Mouse (Mus musculus): ENCODE results near the gene Urad.

Urad gene

DNA sequence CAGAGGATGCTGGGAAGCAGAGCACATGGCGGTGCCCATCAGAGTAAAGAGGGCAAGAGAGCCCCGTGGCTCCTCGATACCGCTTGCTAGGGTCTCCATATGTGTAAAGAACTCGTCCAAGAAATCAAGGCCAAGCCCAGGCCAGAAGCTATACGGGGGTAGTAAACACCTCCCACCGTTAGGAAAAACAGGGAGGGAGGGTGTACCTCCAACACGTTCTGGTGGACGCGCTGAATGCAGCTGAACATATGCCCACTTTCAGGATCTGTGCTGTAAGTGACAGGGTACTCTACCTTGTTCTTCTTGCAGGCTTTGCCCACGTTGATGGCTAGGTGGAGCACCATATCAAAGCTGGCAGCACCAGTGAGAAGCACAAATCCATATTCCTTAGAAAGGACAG is 3.7 kb upstream of the Urad start:
- no peak for DNase-seq (ENCODE audit: low read depth, low spot score)

DNA sequence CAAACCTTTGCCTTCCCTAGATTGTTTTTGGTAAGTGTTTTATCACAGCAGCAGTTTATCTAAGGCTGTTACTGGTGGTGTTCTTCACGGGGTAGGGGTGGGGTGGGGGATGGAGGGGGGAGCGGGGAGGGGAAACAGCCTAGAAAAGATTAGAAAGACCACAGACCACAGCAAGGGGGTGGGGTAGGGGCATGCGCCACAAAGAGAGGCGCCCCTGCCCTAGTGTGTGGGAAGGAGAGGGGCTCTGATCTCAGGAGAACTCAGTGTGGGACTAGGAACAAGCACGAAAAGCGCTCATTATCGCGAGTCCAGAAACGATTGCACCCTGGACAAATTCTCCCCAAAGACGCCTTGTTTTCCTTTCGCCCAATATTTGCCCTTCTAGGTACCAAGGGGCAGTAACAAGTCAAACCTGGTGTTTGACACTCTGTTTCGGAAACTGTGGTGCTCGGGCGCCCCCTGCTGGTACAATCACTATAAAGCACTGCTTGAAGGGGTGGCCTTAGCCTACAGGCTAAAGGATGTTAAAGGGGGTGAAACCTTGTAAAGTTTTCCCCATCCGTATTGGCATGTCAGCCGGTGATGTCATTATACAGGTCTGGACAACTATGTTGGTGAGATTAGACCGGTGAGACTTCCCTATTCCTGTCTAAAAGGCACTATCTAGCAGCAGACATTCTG is 1.1 kb upstream of the Urad start:
- DNase-seq (ENCODE audit: low read depth, low spot score), result peak; percentile 44

DNA sequence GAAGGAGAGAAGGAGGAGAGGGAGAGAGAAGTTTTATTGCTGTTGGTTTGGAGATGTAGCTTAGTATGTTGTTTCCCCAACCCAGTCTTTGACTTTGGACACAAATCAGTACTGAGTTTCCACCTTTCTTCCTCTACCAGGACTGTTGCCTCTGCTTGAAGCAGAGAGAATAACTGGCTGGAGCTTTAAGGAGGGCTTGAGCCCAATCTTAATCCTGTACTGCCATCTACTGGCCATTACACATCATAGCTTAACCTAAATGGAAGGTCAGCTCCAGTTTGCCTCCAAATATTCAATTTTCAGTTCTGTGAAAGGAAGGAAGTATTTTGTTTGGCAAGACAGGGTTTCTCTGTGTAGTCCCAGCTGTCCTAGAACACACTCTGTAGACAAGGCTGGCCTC is 2.6 kb downstream of the Urad start:
- peak; percentile 11 for DNase-seq (ENCODE audit: low read depth, low spot score)

DNA sequence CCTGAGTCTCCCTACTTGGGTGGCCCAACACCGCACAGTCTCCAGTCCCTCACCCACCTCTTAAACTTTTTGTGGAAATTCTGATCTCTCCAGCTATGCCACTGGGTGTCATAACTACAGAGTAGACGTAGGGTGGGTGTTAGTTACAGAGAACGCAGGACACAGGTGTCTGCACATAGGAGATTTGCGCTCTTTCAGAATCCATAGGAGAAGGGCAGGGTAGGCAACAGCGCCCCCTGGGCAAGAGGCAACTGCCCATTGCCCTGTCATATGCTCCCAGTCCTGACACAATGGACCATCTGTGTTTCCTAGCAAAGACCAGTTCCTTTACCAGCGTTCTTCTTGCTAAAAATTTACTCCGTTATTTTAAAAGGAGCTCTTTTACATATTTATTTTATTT is 4.2 kb downstream of the Urad start:
- DNase-seq (ENCODE audit: low read depth, low spot score), result no peak

DNA sequence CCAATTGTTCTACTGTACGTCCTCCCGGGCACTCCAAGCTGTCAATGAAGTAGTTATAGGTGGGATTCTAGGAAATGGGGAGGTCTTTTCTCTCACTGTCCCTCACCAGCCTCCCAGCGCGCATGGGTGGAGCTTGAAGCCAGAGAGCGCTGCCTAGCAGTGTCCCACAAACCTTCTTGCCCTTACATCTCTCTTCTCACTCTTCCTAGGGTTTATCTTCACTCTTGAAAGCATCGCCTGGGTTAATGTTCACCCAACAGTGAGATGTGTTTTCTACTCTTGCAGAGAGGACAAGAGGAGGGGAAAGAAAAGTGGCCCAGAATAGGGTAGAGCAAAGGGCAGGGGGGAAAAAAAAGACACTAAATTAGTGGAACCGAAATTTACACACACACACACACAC is 4.9 kb downstream of the Urad start:
- no peak for DNase-seq (ENCODE audit: low read depth, low spot score)

DNA sequence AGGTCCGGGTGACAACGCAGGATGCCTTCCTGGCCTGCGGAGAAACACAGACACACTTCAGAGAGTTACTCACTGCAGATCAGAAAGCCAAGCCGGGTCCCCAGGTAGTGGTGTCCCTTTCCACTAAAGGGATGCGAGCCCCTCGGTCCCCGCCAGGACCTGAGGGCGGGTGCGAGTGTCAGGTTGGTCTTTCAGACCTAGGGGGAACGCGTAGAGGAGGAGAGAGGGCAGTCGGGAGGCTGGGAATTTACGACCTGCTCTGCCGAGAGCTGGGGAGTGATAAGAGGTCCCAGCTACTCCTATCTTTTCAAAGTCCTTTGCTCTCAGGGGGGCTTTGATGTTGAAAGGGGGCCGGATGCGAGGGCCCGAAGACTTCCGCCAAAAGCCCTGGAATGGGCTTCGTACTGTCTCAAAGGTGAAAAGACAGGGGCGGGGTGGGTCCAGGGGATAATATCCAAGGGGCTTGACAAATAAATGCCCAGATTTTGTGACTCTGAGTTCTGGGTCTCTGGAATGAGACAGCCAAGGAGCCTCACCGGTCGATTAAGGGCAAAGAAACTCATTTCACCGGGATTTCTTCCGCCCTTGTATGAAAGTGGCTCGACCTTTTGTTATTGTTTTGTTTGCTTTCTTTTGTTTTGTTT is 6.7 kb downstream of the Urad start:
- DNase-seq (ENCODE audit: low read depth, low spot score), result no peak

DNA sequence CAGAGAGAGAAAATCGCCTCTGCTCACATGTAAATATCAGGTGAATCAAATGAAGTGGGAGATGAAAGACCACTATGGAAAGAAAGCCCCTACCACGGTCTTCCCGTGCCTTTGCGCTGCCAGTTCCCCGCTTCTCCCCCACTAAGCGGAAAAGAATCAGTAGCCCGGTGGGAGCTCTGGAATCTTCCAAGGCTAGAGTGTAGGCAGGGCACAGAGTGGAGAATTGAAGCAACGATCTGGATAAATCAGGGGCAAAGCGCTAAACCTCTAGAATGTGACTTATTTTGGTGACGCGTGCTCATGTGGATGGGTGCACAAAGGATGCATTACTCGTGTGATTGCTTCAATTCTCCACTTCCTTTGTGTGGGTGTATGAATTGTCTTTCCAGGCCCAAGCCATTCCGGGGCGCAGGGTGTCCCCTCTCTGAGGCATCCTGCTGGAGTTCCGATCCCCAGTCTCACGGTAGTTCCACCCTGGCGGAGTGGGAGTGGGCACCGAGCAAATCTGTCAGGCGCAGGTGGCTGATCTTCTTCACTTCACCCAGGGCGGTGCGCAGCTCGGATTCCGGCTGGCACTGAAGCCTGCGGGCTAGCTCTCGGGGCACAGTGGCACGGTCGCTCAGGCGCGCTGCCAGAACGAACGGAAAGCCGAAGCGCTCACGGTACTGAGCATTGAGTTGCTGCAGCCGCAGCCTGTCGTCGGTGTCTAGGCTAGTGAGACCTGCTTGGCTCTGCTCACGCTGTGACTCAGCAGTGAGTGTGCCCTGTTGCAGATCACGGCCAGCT is 7.4 kb downstream of the Urad start:
- no peak for DNase-seq (ENCODE audit: low read depth, low spot score)

DNA sequence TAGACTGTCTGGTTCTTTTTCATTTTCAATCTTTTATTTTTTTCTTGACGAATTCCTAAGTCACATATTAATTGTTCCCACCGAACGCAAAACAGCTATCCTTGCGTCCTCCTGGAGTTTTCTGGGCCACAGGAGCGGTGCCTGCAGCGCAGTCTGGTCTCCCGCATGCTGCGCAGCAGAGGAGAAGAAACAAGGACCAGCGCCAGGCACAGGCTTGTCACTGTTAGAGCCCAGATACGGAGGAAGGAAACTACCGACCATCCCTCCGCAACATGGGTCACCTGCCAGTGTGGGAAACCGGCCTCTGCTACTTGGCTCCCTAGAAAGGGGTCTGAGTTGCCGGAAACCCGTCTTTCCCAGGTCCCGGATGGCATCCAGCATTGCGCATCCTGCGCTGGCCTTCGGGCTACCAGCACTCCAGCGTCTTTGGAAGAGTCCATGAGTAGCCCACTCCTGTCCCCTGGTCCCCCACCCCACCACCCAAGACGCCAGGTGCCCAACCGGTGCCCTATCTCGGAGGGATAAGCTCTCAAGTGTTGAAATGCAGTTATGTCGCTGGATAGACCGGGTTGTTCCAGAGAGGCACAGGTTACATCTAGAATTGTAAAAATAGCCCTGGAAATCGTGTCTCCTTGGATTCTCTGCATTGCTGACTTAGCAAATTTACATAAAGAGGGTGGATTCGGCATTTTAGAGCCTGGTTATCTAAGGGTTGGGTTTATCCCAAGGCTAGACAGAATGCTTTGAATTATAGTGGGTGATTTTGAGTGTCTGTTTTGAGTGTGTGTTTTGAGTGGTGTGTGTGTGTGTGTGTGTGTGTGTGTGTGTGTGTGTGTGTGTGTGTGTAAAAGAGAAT is 9.2 kb downstream of the Urad start:
- DNase-seq (ENCODE audit: low read depth, low spot score), result no peak

DNA sequence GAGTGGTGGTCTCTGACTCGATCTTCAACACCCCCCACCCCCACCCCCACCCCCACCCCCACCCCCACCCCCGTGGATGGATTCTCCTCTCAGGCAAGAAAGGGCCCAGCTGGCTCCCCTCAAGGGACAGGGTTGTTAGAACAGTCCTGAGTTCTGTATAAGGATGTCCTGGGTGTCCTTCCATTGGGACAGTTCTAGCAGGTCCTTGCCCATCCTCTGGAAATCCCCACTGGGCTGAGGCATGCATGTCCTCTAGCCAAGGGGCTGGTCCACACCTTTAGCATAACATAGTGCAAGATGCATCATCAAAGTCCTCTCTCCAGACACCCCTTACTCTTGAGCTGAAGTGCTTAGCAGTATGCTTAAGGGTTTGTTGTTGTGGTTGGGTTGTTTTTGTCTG is 12.5 kb downstream of the Urad start:
- no peak for DNase-seq (ENCODE audit: low read depth, low spot score)

DNA sequence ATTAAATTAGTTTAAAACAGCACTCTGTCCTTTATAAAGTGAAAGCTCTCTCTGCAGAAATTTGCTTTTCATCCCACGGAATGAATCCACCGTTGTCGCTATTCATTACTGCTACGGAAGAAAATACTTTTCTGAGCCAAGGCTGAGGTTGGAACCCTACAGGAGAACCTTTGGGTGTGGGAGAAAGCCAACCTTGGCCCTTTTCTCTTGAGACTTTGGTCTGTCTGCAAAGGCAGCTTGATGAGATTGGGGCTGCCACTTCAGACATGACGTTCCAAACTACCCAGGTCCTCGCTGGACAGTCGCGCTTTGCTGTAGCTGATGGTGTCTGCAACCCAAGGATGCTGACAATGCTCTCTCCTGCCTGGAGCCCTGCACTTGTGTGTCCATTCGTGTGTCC is 13.8 kb downstream of the Urad start:
- no peak for DNase-seq (ENCODE audit: low read depth, low spot score)

DNA sequence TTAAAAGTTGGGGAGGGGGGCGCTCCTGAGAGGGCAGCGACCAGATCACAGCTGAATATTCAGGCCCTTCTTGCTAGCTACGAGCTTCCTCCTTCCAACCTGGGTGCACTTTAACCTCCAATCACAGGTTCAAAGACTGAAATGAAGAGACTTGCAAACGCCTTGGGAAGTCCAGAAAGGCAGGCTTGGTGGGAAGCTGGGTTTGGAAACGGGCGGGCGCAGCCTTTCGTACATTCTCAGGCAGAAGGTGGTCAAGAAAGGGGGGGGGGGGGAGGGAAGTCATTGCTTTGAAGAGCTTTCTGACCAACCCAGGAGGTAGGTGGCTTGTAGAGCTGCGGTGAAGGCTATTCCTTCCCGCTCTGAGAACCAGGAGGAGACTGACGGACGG is 14.8 kb downstream of the Urad start:
- no peak for DNase-seq (ENCODE audit: low read depth, low spot score)

DNA sequence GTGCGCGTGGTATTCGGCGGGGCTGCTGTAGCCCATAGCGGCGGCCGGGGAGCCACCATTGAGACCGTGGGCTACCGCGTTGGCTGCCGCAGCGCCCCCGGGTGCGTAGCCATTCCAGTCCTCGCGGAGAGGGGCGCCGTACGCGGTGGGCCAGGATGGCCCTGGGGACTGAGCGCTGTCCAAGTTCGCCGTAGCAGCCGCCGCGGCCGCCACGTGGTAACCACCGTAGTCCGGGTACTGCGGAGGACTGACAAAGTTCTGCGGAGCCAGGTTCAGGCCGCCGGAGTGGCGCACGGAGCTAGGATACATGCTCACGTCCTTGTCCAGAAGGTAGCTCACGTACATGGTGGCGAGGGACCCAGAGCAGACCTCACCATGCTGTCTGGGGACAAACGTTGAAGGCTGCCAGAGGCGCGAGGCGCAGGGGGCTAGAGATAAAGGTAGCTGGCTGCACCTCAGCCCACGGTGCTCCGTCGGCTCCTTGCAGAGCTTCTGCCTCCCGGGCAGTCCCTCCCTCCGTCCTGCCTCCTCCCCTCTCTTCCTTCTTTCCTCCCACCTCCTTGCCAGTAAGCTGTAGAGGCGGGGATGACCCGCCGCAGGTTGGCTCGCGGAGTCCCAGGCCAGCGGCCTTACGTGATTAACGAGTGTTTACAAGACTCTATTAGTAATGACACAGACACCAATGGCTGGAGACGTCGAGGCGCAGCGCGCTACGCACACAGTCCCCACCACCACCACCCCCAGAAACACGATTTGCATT is 15.4 kb downstream of the Urad start, which contains the start of gene Cdx2:
Gene Cdx2, minus strand, starts transcription at position 633 of the 760 bp plus-strand sequence.
- no peak for DNase-seq (ENCODE audit: low read depth, low spot score)

DNA sequence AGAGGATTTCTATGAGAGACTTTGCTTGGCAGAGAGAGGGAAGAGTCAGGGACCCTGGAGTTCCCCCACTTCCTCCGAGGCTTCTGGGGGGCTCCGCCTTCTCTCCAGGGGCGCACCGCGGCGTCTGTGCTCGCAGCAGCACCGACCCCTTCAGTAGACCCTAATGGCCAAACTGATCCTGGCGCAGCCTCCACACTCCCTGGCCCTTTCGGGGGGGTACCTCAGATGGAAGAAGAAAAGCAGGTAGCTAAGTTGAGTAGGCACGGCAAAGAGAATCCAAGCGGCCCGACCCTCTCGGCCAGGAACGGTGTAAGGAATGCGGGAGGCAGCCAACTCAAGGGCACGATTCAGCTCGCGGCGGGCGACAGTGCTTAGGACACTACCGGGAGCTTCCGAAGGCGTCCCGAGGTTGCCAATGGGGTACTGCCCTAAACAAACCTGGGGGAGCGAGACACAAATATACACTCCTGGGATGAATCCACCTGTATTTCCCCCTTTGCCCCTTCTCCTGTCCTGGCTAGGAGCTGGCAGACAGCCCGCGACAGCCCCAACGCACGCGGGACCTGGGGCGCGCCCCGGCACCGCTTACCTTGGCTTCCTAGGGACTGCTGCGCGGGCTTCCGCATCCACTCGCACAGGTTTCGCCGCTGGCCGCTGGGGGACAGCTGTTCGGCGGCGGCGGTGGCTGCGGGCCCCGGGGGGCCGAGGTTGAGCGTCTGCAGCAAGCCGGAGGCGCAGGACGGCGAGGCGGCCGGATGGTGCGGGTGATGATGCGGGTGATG is 16.2 kb downstream of the Urad start:
- no peak for DNase-seq (ENCODE audit: low read depth, low spot score)

DNA sequence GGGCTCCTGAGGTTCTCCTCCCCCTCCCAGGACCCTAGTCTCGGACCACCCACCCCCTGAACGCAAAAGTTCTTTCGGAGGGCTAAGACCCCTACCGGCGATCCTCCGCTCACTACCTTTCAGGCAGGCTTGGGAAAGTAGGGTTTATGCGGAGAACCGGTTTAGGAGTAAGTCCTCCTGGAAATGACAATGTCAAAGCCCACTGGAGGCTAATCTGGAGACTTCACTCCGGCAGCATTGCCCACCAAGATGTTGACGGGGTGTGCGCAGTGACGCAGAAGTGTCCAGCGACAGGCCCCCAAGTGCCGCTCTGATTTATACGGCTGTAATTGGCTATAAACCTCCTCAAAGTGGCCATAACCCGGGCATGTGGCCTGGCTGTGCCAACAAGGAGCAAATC is 17.1 kb downstream of the Urad start:
- DNase-seq (ENCODE audit: low read depth, low spot score), result no peak

DNA sequence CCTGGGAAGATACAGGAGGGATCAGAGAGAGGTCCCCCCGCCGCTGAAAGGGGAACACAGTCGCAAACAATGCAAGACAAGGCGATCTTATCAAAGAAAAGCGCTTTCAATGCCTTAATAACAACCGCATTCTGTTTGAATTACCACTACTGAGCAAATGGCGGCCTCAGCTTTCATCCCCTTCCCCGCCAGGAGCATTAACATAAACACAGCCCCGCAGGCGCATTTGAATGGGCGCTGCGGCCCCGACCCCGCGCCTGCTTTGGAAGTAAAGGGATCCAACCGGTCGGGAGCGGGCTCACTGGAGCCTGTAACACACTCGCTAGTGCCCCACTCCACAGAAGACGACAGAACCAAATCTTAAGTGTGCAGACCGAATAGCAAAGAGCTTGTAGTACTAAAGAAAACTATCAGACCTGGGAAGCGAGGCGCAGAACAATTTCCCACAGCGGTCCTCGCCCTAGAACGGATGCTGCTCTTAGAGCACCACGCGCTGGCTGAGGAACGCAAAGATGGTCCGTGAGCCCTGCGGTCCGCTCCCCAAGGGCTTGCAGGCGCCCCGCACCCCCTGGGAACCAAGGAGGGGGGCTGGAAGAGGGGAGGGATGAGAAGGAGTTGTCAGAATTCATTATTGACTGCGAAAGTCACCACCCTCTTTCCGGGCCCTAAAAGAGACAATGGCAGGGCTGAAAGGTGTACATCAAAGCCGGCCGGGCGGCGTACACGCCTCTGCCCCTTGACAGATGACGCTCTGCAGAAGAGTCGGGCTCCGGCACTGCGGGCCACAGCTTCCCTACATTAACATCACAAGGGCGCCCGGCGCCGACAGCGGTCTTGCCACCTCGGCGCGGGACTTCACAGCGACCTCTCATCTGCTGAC is 17.7 kb downstream of the Urad start:
- DNase-seq (ENCODE audit: low read depth, low spot score), result no peak

DNA sequence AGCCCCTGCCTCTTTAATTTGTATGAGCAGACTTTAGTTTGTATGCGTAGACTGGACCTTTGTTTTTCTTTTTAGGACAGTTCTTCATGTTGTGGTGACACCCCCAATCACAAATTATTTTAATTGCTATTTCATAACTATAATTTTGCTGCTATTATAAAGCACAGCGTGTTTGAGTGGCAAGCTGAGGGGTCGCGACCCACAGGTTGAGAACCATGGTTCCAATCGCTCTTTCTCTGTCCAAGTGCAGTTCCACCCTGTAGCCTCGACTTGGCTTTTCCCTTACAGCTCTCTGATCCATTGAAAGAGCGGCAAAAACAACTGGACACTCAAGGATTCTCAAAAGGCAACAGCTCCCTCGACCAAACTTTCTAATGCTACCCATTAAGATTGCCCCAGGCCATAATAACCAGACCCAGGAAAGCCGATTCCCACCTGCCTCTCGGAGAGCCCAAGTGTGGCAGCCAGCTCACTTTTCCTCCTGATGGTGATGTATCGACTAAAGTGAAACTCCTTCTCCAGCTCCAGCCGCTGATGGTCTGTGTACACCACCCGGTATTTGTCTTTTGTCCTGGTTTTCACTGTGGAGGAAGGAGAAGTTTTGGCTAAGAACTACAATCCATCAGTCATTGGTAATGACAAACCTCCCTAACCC is 19.4 kb downstream of the Urad start:
- no peak for DNase-seq (ENCODE audit: low read depth, low spot score)

DNA sequence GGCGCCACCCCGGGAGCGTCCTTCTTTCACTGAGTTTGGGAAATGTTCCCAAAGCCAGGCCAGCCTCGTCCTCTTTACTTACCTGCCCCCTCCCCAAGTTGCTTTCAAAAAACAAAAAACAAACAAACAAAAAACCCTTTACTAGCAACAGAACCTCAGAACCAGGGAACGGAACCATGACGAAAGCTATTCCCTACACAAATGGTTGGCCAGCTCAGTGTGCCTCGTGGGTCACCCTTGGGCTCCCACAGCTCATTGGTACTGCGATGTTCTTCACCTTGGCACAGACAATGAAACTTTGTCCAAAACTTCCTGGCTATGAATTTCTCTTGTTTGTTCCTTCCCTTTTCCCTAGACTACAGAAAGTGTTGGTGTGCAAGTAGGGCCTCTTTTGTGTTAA is 20.1 kb downstream of the Urad start:
- no peak for DNase-seq (ENCODE audit: low read depth, low spot score)

DNA sequence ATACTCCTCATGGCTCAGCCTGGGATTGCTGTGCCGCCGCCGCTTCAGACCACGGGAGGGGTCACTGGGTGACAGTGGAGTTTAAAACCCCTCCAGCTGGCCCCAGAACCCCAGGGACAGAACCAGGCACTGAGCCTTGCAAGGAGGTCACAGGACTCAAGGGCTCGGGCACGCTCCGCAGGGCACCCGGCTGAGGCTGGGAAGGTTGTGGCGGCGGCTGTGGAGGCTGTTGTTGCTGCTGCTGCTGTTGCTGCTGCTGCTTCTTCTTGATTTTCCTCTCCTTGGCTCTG is 20.5 kb downstream of the Urad start:
- no peak for DNase-seq (ENCODE audit: low read depth, low spot score)

Data from c-Kit-negative CD71-positive TER-119-positive erythroid progenitor cells, embryonic 14.5 days (primary cell).